Mouse (Mus musculus) megakaryocyte, embryonic 14.5 days (primary cell): Measurements from ENCODE around the gene Kcnh2.

Experiments used
- FLI1 ChIP-seq: IDR thresholded peaks from 2 replicates; pipeline ENCODE4 v1.6.1; 2012; ENCODE audit warnings: low read length, inconsistent platforms, mixed read lengths
- GATA1 ChIP-seq: IDR thresholded peaks from 3 replicates; pipeline ENCODE4 v1.6.1; 2012; ENCODE audit warnings: mixed read lengths, low read length, inconsistent platforms, borderline replicate concordance

DNA sequence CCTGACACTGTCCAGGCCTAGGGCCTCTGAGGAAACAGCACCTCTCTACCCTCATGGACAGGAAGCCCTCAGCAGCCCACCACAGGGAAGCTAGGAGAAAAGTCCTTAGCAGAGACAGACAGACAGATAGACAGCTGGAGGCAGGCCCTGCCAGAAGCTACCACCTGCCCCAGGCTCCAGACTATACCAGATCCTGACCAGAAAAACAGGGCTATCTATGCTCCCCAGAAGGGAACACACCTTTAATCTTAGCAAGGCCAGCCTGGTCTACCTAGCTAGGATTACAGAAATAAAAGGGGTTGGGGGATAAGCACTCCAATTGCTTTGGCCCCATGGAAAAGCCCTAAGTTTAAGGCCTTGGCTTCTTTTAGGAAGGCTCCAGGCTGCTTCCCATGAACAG lies 8.0 kb downstream of the Kcnh2 start:
- TF ChIP-seq GATA1 = no peak
- TF ChIP-seq FLI1 = no peak
